Mouse (Mus musculus): Measurements from ENCODE around the gene Vmn1r123.
"Not testable (repeated sequence)": the region's sequence is repeated elsewhere in the genome, so short reads cannot be mapped to it uniquely, and the experiment has no call there.

Vmn1r123 gene

GRCm38 (mm10) chr7:21161885-21162284, at the start of gene Vmn1r123:
Gene Vmn1r123, plus strand, starts transcription at chr7:21162185.
- not testable (repeated sequence) for DNase-seq (ENCODE audit: low read depth, low spot score)

- not testable (repeated sequence) for DNase-seq (ENCODE audit: low read depth, low spot score)
Observed at GRCm38 (mm10) chr7:21134028-21134427, 28.0 kb upstream of the Vmn1r123 start, which contains the start of gene Vmn1r122. Gene Vmn1r122, minus strand, starts transcription at chr7:21134128.

- DNase-seq (ENCODE audit: low read depth, low spot score), result not testable (repeated sequence)
Observed at GRCm38 (mm10) chr7:21190323-21190722, 28.3 kb downstream of the Vmn1r123 start, which contains the start of gene Gm5157. Gene Gm5157, minus strand, starts transcription at chr7:21190423.

Measured in CD4-positive, CD25-positive, alpha-beta regulatory T cell, adult 2 months (primary cell).